Mouse (Mus musculus) fat pad, adult 2 months (tissue): Measurements from ENCODE around the gene Ift122.

Experiments
- DNase-seq: peaks from one replicate; pipeline ENCODE4 v3.0.0-alpha.2; 2011; ENCODE audit warnings: low read depth, low spot score; ENCODE audit errors: extremely low read depth

Ift122 gene

DNA sequence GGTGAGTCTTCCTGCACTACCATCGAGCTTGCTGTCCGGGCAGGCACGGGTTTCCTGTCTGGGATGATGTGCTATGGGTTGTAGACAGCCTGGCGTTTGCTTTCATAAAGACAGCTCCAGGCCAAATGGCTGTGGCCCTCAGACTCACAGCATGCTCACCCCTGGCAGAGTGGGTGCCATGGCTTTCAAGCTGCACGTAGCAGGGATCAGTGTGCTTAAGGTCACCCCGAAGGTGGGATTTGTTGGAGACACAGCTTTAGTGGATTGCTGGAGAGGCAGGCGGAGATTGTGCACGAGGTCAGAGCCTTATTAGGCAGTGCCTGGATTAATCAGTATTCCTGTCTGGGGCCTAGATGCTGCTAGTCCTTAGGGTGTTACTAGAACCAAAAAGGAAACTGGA, 37.3 kb downstream of the Ift122 start:
- no peak for DNase-seq

DNA sequence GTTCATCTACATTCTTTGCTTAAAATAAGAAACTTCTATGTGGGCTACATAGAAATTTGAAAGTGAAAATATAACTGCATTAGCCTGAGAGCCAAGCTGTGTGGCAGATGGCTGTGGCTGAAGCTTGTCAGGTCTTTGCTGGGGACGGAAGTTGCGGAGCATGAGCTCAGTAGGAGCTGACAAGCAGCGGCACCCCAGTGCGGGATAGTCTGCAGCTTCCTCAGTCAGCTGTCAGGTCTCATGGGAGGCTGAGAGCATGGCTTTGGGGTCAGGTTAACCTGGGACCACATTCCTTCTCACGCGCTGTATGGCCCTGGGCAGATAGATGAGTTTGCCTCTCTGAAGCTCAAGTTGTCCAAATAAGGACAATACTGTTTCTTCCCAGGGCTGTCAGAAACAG, 37.8 kb downstream of the Ift122 start:
- no peak for DNase-seq

DNA sequence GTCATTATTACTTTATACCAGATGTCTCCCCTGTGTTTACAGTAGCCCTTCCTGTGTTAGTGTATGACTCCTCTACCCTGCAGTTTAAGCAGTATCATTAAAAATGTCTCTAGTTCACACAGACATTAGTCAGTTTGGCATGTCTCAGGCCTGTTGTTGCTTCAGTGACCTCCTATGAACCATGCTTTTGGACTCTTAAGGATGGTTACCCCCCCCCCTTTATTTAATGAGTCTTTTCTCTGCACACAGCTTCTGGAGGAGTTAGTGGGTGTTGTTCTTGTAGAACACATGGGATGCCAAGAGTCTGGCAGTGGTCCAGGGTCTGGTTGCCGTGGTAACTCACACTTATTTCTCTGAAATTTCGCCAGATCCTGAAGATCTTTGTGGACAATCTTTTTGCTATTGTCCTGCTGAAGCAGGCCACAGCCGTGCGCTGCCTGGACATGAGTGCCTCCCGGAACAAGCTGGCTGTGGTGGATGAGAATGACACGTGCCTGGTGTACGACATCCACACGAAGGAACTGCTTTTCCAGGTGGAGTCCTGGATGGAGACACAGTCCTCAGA, 38.3 kb downstream of the Ift122 start:
- no peak for DNase-seq

GRCm38 (mm10) chr6:115892363-115892762, 39.1 kb downstream of the Ift122 start:
- no peak for DNase-seq

GRCm38 (mm10) chr6:115896346-115896745, 43.1 kb downstream of the Ift122 start:
- DNase-seq: no peak

GRCm38 (mm10) chr6:115897117-115897516, 43.8 kb downstream of the Ift122 start:
- DNase-seq: no peak

DNA sequence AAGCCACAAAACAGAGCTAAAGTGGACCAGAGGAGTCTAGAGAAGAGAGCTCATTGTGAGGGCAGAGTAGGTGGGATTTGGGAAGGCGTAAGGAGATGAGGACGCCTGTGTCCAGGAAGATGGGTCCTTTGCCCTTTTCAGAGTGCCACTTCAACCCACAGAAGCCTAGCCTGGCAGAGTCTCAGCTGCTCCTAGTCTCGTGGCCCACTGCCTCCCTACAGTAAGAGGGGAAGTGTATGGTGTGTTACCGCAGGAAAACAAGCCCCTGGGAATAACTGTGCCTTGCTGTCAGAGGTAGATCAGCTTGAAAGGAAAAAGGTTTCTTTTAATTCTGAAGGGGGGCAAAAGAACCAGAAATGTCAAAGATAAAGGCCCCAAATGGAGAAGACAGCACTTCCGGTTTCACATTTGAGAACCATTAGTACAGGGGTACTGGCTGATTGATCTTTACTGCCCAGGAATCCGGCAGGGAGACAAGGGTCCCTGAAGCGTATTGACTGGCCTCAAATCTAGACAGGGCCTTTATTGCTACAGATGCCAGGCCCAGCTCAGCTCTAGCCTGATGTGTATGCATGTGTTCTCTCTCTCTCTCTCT, 44.8 kb downstream of the Ift122 start:
- DNase-seq: no peak

- DNase-seq: no peak
These were observed 47.8 kb downstream of the Ift122 start for GRCm38 (mm10) chr6:115901062-115901461.

DNA sequence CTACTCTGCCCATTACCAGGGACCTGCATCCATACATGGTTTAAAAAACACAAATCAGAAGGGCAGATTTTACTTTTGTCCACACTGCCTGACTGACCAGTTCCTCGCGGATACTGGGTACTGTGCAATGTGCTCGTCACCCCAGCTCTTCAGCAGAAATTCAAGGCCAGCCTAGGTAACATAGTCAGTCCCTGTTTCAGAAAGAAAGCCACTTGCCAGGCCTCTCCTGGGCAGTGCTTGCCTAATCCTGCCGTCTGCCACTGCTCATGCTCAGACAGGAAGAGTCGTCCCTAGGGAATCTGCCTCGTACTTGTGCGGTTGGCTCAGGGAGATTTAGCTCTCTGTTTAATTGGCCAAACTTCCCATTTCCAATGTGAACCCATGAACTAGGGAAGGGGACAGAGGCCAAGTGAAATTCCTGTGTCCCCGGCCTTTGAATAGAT, 48.2 kb downstream of the Ift122 start:
- DNase-seq: no peak

DNA sequence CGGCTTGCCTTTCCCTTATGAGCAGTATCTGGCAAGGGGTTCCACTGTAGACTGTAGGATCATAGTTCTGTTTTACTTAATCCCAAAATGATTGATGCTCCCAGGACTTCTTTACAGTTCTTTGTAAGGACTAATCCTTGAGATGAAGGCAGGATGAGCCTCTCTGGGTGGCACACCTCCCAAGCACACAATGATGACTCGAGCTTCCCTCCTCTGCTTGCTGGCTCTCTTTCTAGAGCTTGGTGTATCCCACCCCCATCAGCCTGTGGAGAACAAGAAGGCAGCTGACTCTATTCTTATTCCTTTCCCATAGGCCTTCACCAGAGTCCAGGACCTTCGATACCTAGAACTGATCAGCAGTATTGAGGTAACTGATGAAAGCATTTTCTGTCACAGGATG, 49.3 kb downstream of the Ift122 start:
- DNase-seq: no peak

- no peak for DNase-seq
These were observed 52.3 kb downstream of the Ift122 start for GRCm38 (mm10) chr6:115905568-115905967.

- no peak for DNase-seq
These were observed 53.2 kb downstream of the Ift122 start for GRCm38 (mm10) chr6:115906455-115906854.

- DNase-seq: no peak
These were observed 53.6 kb downstream of the Ift122 start for GRCm38 (mm10) chr6:115906871-115907270.

DNA sequence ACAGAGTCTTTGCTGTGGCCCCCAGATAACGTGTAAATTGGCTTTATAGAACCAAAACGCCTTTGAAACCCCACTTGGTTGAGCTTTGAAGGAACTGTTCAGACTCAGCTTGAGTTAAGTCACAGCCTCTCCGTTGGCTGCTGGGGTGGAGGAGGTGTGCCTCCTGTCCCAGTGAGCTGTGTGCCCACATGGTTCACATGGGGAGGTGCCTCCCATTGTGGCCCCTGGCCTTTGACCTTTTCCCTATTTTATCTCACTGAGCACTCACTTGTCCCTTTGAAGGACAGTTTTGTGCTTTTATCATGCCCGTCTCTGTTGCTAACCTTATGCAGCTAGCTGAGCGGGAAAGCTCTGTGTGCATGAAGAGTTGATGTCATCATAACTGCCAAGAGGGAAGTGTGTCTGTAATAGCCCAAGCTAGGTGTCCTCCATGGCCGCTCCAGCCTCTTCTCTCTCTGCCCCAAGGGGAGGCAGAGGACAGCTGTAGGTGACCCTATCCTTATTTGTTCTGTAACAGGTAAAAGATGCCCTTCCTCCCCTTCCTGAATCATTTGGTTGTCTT, 55.2 kb downstream of the Ift122 start:
- no peak for DNase-seq

DNA sequence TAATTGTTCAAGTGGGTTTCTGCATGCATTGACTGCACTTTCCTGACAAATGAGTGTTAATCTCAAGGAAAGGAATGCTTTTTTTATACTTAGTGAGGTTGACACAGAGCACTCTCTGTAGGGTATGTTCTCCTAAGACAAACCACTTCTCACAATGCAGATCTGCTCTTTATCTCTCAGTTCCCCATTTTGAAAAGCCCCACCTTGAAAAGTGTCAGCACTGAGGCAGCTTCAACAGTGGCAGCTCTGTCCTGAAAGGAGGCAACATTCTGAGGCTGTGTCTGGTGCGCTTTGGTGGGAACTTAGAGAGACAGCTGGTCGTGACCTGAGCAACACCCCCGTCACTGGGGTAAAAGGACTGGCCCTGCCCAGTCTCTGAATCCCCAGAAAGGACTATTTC, 55.8 kb downstream of the Ift122 start:
- DNase-seq: no peak

DNA sequence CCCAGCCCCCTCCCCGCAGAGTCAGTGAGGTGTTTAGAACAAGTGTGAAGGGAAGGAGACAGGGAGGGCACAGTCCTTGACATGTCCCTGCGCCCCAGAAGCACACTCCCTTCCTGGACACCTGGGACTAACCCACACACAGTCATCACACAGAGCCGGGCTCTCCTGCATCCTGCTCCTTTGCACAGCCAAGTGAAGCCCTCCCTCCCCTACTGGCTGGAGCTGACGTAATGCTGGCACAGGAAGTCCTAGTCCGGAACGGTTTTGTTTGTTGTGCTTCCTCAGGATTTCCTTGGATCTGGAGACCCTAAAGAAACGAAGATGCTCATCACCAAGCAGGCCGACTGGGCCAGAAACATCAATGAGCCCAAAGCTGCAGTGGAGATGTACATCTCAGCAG, 56.7 kb downstream of the Ift122 start:
- DNase-seq: no peak

- no peak for DNase-seq
These were observed 58.5 kb downstream of the Ift122 start for GRCm38 (mm10) chr6:115911763-115912162.

- no peak for DNase-seq
These were observed 60.2 kb downstream of the Ift122 start for GRCm38 (mm10) chr6:115913482-115913881.

DNA sequence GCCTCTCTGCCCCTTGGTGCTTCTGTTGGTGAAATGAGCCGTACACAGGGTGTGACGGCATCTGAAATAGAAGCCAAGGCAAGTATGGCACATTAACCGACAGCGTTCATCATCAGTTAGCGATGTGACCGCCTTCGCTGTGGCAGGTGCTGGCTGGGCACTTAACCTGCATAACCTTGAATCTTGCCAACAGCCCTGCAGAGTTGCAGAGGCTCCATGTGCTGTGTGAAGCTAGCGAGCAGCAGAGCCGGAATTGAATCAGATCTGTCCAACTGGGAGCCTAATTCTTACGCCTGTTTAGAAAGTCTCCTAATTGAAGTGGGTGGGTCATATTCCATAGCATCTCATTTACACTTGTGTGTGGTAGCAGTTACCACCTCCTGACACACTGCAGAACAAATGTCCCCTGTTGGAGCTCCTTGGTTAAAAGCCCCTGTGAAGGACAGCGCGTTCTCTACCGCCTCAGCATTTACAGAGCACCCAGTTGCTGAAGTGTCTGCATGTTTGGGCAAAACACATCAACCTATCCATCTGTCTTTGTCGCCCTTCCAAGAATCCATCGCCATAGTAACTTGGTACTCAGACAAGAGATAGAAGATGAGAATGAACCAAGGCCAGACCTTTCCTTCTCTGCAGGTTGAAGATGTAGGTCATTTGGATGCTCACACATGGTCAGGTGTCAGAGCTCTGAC, 61.4 kb downstream of the Ift122 start:
- DNase-seq: no peak

GRCm38 (mm10) chr6:115915601-115916445, 62.6 kb downstream of the Ift122 start:
- no peak for DNase-seq

DNA sequence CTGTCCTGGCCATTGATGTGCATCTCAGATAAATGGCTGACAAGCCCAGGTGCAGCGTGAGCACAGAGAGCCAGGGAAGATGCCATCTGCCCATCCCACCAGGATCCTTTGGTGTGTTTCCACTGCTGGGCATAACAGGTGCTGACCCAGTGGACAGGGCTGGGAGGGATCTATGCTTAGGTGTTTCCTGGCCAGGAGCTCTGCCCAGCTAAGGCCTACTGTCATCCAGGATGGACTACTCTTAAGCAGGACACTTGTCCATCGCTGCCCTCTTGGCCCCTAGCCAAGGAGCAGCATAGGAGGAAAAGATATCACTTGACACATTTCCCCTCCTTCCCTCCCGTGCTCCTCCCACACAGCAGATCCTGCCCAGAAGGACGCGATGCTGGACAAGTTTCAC, 63.3 kb downstream of the Ift122 start:
- DNase-seq: no peak
